Mouse (Mus musculus) heart, embryonic 11.5 days (tissue): ENCODE results near the gene Ckap2l. TPM values are rescaled to one million over a fixed set of nuclear protein-coding genes. Genes with fewer than 3 reads are reported as not detected.

ENCODE experiments used
- ATAC-seq: fragments of 200-750 bp; cut with Nextera tagmentation; replicated peaks from 2 replicates; pipeline ENCODE4 v1.8.0; 2017; ENCODE audit warnings: moderate library complexity; ENCODE audit not compliant: insufficient number of reproducible peaks, low FRiP score, low TSS enrichment
- H3K27ac ChIP-seq: fragments of 300-500 bp; sonication (generic); 2 replicates; pipeline ENCODE4 v1.5.1; 2014; ENCODE audit warnings: mild to moderate bottlenecking, low read depth, low read length
- H3K27me3 ChIP-seq: fragments of 300-500 bp; sonication (generic); 2 replicates; pipeline ENCODE4 v1.6.1; 2014; ENCODE audit warnings: mild to moderate bottlenecking, low read length, mixed read lengths; ENCODE audit not compliant: control insufficient read depth, insufficient read depth
- H3K36me3 ChIP-seq: fragments of 300-500 bp; sonication (generic); 2 replicates; pipeline ENCODE4 v1.6.1; 2014; ENCODE audit warnings: mild to moderate bottlenecking, low read length, moderate library complexity, mixed read lengths; ENCODE audit not compliant: control insufficient read depth, insufficient read depth
- H3K4me1 ChIP-seq: fragments of 300-500 bp; sonication (generic); 2 replicates; pipeline ENCODE4 v1.6.1; 2014; ENCODE audit warnings: low read length; ENCODE audit not compliant: control insufficient read depth, insufficient read depth
- H3K4me2 ChIP-seq: fragments of 300-500 bp; sonication (generic); 2 replicates; pipeline ENCODE4 v1.6.1; 2014; ENCODE audit warnings: mild to moderate bottlenecking, moderate library complexity
- H3K4me3 ChIP-seq: fragments of 300-500 bp; sonication (generic); 2 replicates; pipeline ENCODE4 v1.5.1; 2014; ENCODE audit warnings: low read depth, low read length
- H3K9ac ChIP-seq: fragments of 300-500 bp; sonication (generic); 2 replicates; pipeline ENCODE4 v1.6.1; 2014; ENCODE audit warnings: mild to moderate bottlenecking, low read depth, low read length, moderate library complexity
- H3K9me3 ChIP-seq: fragments of 300-500 bp; sonication (generic); replicated peaks from 2 replicates; pipeline ENCODE4 v1.6.1; 2016; ENCODE audit warnings: low read length; ENCODE audit not compliant: control insufficient read depth
- WGBS: fragments of 180-500 bp; shearing (Covaris S2); extraction: QIAGEN DNeasy Blood & Tissue Kit; methylation state at CpG from one replicate; pipeline ENCODE4 v1.1.7; 2014; ENCODE audit not compliant: insufficient replicate concordance; 5-methylcytosine and 5-hydroxymethylcytosine counted together
- polyA plus RNA-seq: library from polyadenylated mRNA; unstranded; fragments of >200 nt; fragmentation: Nextera tagmentation; extraction: Ambion mirVana; gene quantifications from 2 replicates; pipeline ENCODE4 v1.2.1, GENCODE M21; 2014

The Ckap2l gene
- 59.9 and 67.0 TPM in 2 replicates for polyA plus RNA-seq

DNA sequence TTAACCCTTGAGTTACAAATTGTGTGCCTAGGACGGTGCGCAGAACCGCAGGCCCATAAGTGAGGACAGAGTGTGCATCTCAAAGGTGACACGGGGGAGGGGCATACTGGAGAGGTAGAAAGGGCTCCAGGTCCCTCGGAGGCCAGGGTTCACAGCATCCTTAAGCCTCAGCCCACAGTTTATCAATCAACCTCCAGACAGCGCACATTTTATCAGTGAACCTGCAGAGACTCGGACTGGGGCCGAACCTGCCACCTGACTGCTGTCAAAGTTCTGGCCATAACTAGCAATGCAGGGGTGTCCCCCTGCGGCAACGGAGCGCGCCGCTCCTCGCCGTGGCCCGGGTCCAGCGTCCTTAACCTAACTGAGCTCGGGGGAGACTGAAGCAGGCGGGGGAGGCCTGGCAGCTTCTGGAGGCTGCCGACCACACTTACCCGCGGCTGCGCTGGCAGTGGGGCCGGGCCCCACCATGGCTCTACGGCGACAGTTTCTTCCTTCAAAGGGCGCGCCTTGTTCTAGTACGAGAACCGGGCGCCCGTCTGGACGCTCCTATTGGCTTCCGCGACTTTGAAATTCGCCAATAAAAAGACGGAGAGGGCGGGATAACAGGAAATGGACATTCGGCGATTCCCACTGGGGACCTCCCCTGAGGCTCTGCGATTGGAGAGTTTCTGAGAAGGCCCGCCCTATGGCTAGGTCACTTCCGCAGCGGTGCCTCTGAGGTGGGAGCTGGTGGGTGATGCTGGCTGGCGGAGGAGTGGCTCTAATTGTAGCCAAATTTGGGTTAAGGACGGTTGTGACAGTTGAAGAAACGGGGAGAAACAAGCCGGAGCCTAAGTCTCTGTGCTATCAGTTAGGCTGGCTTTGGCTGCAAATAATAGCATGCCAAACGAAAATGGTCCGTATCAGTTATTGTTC is at the start of gene Ckap2l:
Ckap2l (minus strand) TSS at position 542 of the 918 bp plus-strand sequence.
- Histone ChIP-seq H3K9me3 (no peaks in the 10 kb centered on the region), H3K4me3 (peak within 1 kb of the TSS; percentile 90), H3K9ac (peak within 1 kb of the TSS; percentile 87), H3K4me1 (peaks cover 14% of the 10 kb centered on the region), H3K27ac (peak within 1 kb of the TSS; percentile 95), H3K4me2 (peak within 1 kb of the TSS; percentile 82), H3K27me3 (no peaks in the 10 kb centered on the region), H3K36me3 (no peaks in the 10 kb centered on the region)
- ATAC-seq: peak; percentile 100
- under 1% methylated on average over 50 of the region's 50 CpGs for WGBS

- no peak overlapping the region for H3K4me2 ChIP-seq
- no peak overlapping the region for H3K27ac ChIP-seq
- no peak overlapping the region for H3K4me3 ChIP-seq
- H3K27me3 ChIP-seq: no peaks in the 10 kb centered on the region
- no peaks in the 10 kb centered on the region for H3K4me1 ChIP-seq
- H3K9ac ChIP-seq: no peak overlapping the region
- ATAC-seq: no peak
- 71% methylated on average over 6 of the region's 6 CpGs for WGBS
- peaks cover 6% of the 10 kb centered on the region; the same call in 1 of the 2 replicates for H3K9me3 ChIP-seq
- no peaks in the 10 kb centered on the region for H3K36me3 ChIP-seq
Observed at GRCm38 (mm10) chr2:129338138-129338621, 41.2 kb upstream of the Ckap2l start.

DNA sequence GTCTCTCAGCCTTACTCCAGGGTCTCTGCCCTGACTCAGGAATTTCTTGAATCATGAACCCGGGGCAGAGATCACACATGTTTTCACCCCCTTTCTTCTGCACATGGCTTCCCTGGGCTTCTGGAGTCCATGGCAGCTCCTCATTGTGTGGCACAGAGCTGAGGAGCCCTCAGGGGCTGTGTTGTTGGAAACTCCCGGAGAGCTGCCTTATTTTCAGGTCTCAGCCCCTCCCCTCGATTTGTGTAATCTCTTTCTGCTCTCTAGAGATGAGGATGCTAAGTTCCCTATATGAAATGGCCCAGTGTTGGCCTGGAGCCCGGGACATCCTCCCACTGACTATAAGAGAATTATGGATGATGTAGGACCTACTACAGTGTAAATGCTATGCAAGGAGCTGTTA is 36.5 kb upstream of the Ckap2l start:
- no peak overlapping the region for H3K4me2 ChIP-seq
- WGBS: 62% methylated on average over 4 of the region's 4 CpGs
- no peak for ATAC-seq

DNA sequence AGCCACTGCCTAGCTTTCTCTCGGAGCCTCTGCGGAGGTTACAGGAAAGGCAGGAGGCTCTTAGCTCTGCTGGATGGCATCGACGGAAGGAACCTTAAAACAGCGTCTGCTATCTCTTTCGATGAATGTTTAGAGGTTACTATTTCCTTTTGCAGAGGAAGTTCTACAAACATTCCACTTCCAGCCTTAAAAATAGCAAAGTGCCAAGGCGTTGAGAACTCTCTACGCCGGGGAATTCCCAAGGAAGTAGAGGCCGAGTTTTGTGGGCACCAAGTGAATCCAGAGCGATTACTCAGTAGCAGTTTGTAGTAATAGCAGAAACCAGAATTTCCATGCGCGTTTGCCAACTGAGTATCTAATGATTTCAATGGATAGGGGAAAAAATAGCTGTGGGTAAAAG is 33.5 kb upstream of the Ckap2l start:
- Histone ChIP-seq H3K4me3 (no peak overlapping the region), H3K36me3 (no peaks in the 10 kb centered on the region), H3K4me1 (no peaks in the 10 kb centered on the region), H3K4me2 (no peak overlapping the region), H3K9me3 (no peaks in the 10 kb centered on the region; the same call in 1 of the 2 replicates), H3K27me3 (no peaks in the 10 kb centered on the region), H3K9ac (no peak overlapping the region), H3K27ac (peak overlapping the region; percentile 36)
- 60% methylated on average over 13 of the region's 13 CpGs for WGBS
- no peak for ATAC-seq

More for the DNA sequence above, 36.5 kb upstream of the Ckap2l start:
- Histone ChIP-seq H3K36me3 (no peaks in the 10 kb centered on the region), H3K9ac (no peak overlapping the region), H3K4me3 (no peak overlapping the region), H3K4me1 (no peaks in the 10 kb centered on the region), H3K27me3 (no peaks in the 10 kb centered on the region), H3K27ac (no peak overlapping the region), H3K9me3 (no peaks in the 10 kb centered on the region)

- Histone ChIP-seq H3K27ac (peak overlapping the region; percentile 36), H3K27me3 (no peaks in the 10 kb centered on the region), H3K4me1 (no peaks in the 10 kb centered on the region), H3K4me3 (no peak overlapping the region), H3K4me2 (no peak overlapping the region), H3K36me3 (no peaks in the 10 kb centered on the region), H3K9ac (no peak overlapping the region), H3K9me3 (no peaks in the 10 kb centered on the region; the same call in 1 of the 2 replicates)
- WGBS: 45% methylated on average over 7 of the region's 7 CpGs
- no peak for ATAC-seq
Observed at GRCm38 (mm10) chr2:129330024-129330423, 33.0 kb upstream of the Ckap2l start.

- no peaks in the 10 kb centered on the region for H3K36me3 ChIP-seq
- H3K27me3 ChIP-seq: no peaks in the 10 kb centered on the region
- no peak overlapping the region for H3K4me3 ChIP-seq
- ATAC-seq: no peak
- no peak overlapping the region for H3K27ac ChIP-seq
- no peak overlapping the region for H3K9ac ChIP-seq
- 78% methylated on average over 4 of the region's 4 CpGs for WGBS
- H3K9me3 ChIP-seq: no peaks in the 10 kb centered on the region; the same call in 1 of the 2 replicates
- H3K4me2 ChIP-seq: no peak overlapping the region
- no peaks in the 10 kb centered on the region for H3K4me1 ChIP-seq
Observed at GRCm38 (mm10) chr2:129328238-129328637, 31.2 kb upstream of the Ckap2l start.

DNA sequence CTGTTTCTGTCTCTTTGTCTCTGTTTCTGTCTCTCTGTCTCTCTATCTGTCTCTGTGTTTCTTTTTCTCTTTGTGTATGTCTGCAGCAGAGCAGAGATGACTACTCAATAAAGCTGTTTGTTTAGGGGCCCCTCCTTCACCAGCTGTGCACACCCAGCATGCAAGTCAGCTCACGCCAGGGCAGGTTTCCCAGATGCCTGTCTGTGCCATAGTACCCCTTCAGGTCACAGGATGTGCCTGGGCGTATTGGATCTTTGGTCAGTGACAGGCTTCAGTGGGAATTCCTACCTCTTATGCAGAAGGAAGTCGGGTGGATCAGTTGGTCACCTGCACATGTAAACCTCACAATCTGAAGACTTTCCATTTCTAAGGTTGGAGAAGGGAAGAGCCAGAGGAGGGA is 27.2 kb upstream of the Ckap2l start:
- no peak overlapping the region for H3K4me2 ChIP-seq

DNA sequence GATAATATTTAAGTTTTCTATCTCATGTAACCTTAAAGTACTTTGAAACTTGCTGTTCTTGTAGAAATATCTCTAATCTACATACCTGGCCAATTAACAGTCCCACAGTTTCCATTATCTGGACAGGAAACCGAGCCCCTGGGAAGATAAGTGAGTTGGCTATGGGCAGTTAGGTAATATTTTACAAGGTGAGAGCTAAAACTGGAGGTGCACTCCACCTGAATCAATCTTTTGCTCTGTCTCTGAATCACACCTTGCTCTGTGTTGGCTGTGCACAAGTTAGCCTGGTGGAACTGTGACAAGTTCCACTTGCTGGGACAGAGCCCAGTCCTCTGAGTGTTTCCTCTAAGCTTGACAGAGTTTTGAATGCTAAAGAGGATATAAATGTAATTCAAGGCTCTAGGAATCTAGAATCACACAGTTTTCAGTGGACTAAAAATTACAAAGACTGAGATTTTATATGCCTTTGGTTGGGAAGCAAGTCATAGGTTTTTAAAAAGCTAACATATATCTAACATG is 25.2 kb upstream of the Ckap2l start:
- WGBS: 65% methylated on average over 1 of the region's 1 CpGs
- no peak overlapping the region for H3K27ac ChIP-seq
- no peaks in the 10 kb centered on the region for H3K27me3 ChIP-seq
- H3K9me3 ChIP-seq: no peaks in the 10 kb centered on the region; the same call in 1 of the 2 replicates
- no peaks in the 10 kb centered on the region for H3K4me1 ChIP-seq
- H3K9ac ChIP-seq: no peak overlapping the region
- no peaks in the 10 kb centered on the region for H3K36me3 ChIP-seq
- no peak for ATAC-seq
- no peak overlapping the region for H3K4me2 ChIP-seq
- no peak overlapping the region for H3K4me3 ChIP-seq

More for the DNA sequence above, 27.2 kb upstream of the Ckap2l start:
- Histone ChIP-seq H3K27ac (no peak overlapping the region), H3K4me1 (no peaks in the 10 kb centered on the region), H3K4me3 (no peak overlapping the region), H3K9ac (no peak overlapping the region), H3K9me3 (no peaks in the 10 kb centered on the region; the same call in 1 of the 2 replicates), H3K27me3 (no peaks in the 10 kb centered on the region), H3K36me3 (no peaks in the 10 kb centered on the region)
- ATAC-seq: no peak
- WGBS: 68% methylated on average over 3 of the region's 3 CpGs
